Comparison of ENCODE assay signal across 16 mouse cellular contexts in the genomic region with DNA sequence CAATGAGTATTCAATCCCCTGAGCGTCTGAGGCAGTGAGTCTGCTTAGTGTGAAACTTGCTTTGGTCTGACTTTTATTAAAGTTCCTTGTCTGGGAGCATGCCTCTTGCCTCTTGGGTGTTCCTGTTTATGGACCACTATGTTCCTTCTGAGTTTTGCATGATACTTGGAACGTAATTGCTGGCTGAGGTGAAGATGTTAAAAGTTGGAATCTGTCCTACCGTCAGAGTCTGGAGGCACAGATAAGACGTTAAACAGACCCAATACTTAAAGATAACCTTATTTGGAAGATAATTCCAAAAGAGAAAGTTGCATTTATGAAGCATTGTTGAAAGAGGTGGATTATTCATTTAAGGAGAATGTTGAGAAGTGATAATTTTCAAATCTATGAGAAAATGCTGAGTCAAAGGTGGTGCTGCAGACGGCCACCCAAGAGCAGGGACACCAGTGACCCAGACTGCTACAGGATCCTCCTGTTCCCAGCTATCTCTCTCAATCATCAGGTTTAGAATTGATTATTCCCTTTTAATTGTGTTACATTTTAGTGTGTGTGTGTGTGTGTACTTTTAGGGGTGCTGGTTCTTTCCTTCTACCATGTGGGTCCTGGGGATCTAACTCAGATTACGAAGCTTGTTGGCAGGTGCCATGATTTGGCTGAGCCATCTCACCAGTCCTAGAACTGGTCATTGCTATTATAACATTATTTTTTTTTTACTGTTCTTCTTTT. TPM values are rescaled to one million over a fixed set of nuclear protein-coding genes. Genes with fewer than 3 reads are reported as not detected.
DNase-seq lines count a peak whose midpoint lies in the region; ATAC-seq and TF ChIP-seq lines count a peak whose summit lies in the region.
"Had no signal": no experiment of that assay in that cellular context is flagged by ENCODE, and none has a peak within 500 bp of the region (broad histone marks: within the 10 kb centered on the region; RNA-seq: fewer than 3 reads in every experiment).

No protein-coding gene starts in this region.

- H3K4me3 ChIP-seq in intestine, embryonic 14.5 days (ENCODE audit: low read depth, low read length), result no peak overlapping the region
- no peak overlapping the region for H3K4me3 ChIP-seq in intestine, postnatal 0 days (ENCODE audit: low read depth, low read length)
- peak overlapping the region; percentile 39 for H3K4me3 ChIP-seq in bone marrow, adult 2 months (replicated peaks; ENCODE audit: control insufficient read depth, low read depth, low read length)
- H3K4me3 ChIP-seq in intestine, embryonic 16.5 days (ENCODE audit: low read length), result no peak overlapping the region
- H3K4me3 ChIP-seq: neural tube, embryonic 13.5 days had no signal

- no peak overlapping the region for H3K9ac ChIP-seq in intestine, embryonic 14.5 days (ENCODE audit: low read length)
- no peak overlapping the region for H3K9ac ChIP-seq in intestine, postnatal 0 days (ENCODE audit: low read depth, low read length)
- H3K9ac ChIP-seq in intestine, embryonic 16.5 days (ENCODE audit: low read depth, low read length), result no peak overlapping the region
- H3K9ac ChIP-seq: hindbrain, embryonic 14.5 days; neural tube, embryonic 13.5 days had no signal

- no peak for TF ChIP-seq POLR2A in bone marrow, adult 2 months (IDR thresholded peaks at IDR 0.05; ENCODE audit: borderline replicate concordance, control insufficient read depth, low read depth, low read length)

- WGBS in intestine, embryonic 14.5 days, result 42% methylated on average over 6 of the region's 6 CpGs
- WGBS in intestine, postnatal 0 days, result 51% methylated on average over 6 of the region's 6 CpGs
- WGBS in bone marrow, adult 2 months, result 36% methylated on average over 6 of the region's 6 CpGs
- WGBS in intestine, embryonic 16.5 days, result 45% methylated on average over 6 of the region's 6 CpGs

- peak overlapping the region; percentile 54; the same call in 1 of the 2 replicates for H3K27ac ChIP-seq in intestine, embryonic 14.5 days (ENCODE audit: low read depth)
- H3K27ac ChIP-seq in intestine, postnatal 0 days (ENCODE audit: low read depth, low read length), result no peak overlapping the region
- peak overlapping the region; percentile 54 for H3K27ac ChIP-seq in bone marrow, adult 2 months (ENCODE audit: control insufficient read depth, insufficient read depth, low read depth, low read length, poor library complexity)
- H3K27ac ChIP-seq in intestine, embryonic 16.5 days (ENCODE audit: low read length), result peak overlapping the region; percentile 43; the same call in 1 of the 2 replicates
- H3K27ac ChIP-seq: hindbrain, embryonic 14.5 days; macrophage; neural tube, embryonic 13.5 days had no signal

- no peak for DNase-seq in intestine, embryonic 14.5 days (ENCODE audit: low spot score)
- no peak for DNase-seq in embryo, embryonic 10.5 days (ENCODE audit: low spot score)
- DNase-seq in ovary, postnatal 36 days (ENCODE audit: low spot score), result no peak
- DNase-seq: adrenal gland, adult 8-10 months; kidney, adult 2 months; kidney, postnatal 4 days; lung, adult 18-20 months; right cerebral cortex, postnatal 4 days; thymus, postnatal 36 days had no signal

- TF ChIP-seq CTCF in intestine, postnatal 0 days (IDR thresholded peaks at IDR 0.05; ENCODE audit: low read depth), result no peak
- no peak for TF ChIP-seq CTCF in bone marrow, adult 2 months (IDR thresholded peaks at IDR 0.05; ENCODE audit: control insufficient read depth, insufficient read depth, low read length)

- ATAC-seq in intestine, embryonic 14.5 days (replicated peaks; ENCODE audit: low FRiP score, low TSS enrichment, low read depth), result no peak
- ATAC-seq in intestine, postnatal 0 days, result no peak
- ATAC-seq in intestine, embryonic 16.5 days, result no peak
- ATAC-seq in megakaryocyte progenitor cell, adult 5-6 weeks (replicated peaks; ENCODE audit: poor library complexity), result peak; percentile 4; the same call in 1 of the 2 replicates

- no peaks in the 10 kb centered on the region for H3K27me3 ChIP-seq in intestine, embryonic 14.5 days (replicated peaks; ENCODE audit: control insufficient read depth, insufficient read depth, low read length)
- H3K27me3 ChIP-seq in intestine, postnatal 0 days (replicated peaks; ENCODE audit: control insufficient read depth, insufficient read depth, low read length), result no peaks in the 10 kb centered on the region
- H3K27me3 ChIP-seq in intestine, embryonic 16.5 days (replicated peaks; ENCODE audit: control insufficient read depth, insufficient read depth, low read length), result no peaks in the 10 kb centered on the region
- H3K27me3 ChIP-seq: neural tube, embryonic 13.5 days had no signal

- peaks cover 11% of the 10 kb centered on the region for H3K4me1 ChIP-seq in intestine, embryonic 14.5 days (replicated peaks; ENCODE audit: control insufficient read depth, insufficient read depth, low read length)
- 0 out of 2 replicates have a peak, but pooled peaks cover 2% of the 10 kb centered on the region for H3K4me1 ChIP-seq in intestine, postnatal 0 days (replicated peaks; ENCODE audit: control insufficient read depth, insufficient read depth, low read length)
- H3K4me1 ChIP-seq in bone marrow, adult 2 months (ENCODE audit: control insufficient read depth, insufficient read depth, low read length), result peaks cover 1% of the 10 kb centered on the region; the same call in 1 of the 2 replicates
- H3K4me1 ChIP-seq in intestine, embryonic 16.5 days (ENCODE audit: control insufficient read depth, insufficient read depth, low read length), result no peaks in the 10 kb centered on the region

- no peaks in the 10 kb centered on the region for H3K36me3 ChIP-seq in intestine, embryonic 14.5 days (ENCODE audit: control insufficient read depth, insufficient read depth, low read length)
- H3K36me3 ChIP-seq in intestine, postnatal 0 days (ENCODE audit: control insufficient read depth, insufficient read depth), result no peaks in the 10 kb centered on the region
- no peaks in the 10 kb centered on the region for H3K36me3 ChIP-seq in intestine, embryonic 16.5 days (ENCODE audit: control insufficient read depth, insufficient read depth, low read length)
- H3K36me3 ChIP-seq: neural tube, embryonic 13.5 days had no signal

- no peak overlapping the region for H3K4me2 ChIP-seq in intestine, embryonic 14.5 days (ENCODE audit: low read length)
- H3K4me2 ChIP-seq in intestine, postnatal 0 days (replicated peaks; ENCODE audit: low read depth), result no peak overlapping the region
- no peak overlapping the region for H3K4me2 ChIP-seq in intestine, embryonic 16.5 days (ENCODE audit: low read depth, low read length)
- H3K4me2 ChIP-seq: hindbrain, embryonic 14.5 days; neural tube, embryonic 13.5 days had no signal

- H3K9me3 ChIP-seq in intestine, embryonic 14.5 days (ENCODE audit: control insufficient read depth, low read length), result no peaks in the 10 kb centered on the region
- no peaks in the 10 kb centered on the region for H3K9me3 ChIP-seq in intestine, postnatal 0 days (ENCODE audit: control insufficient read depth)
- no peaks in the 10 kb centered on the region for H3K9me3 ChIP-seq in intestine, embryonic 16.5 days (ENCODE audit: control insufficient read depth, low read length)
- H3K9me3 ChIP-seq: neural tube, embryonic 13.5 days had no signal

RNA-seq across cellular contexts. Expression of a gene that starts 4.6 kb away (rescaled TPM):
- polyA plus RNA-seq in intestine, embryonic 14.5 days (2014; fragmentation: Nextera tagmentation; extraction: Ambion mirVana), result 6.4 and 7.8 TPM in 2 replicates
- 2.8 and 3.1 TPM in 2 replicates for polyA plus RNA-seq in intestine, postnatal 0 days (2015; fragmentation: Nextera tagmentation; extraction: Ambion mirVana)
- polyA plus RNA-seq in bone marrow, adult 2 months (2011; ENCODE audit: insufficient read depth, insufficient read length, low replicate concordance, missing spikeins), result 77.2 and 86.3 TPM in 2 replicates
- 3.9 TPM in 2 replicates for polyA plus RNA-seq in intestine, embryonic 16.5 days (2015; fragmentation: Nextera tagmentation; extraction: Ambion mirVana)
- total RNA-seq in megakaryocyte progenitor cell, adult 5-6 weeks (2015), result 37.1 and 47.0 TPM in 2 replicates
- 24.9 and 28.4 TPM in 2 replicates for total RNA-seq in megakaryocyte progenitor cell, adult 5-6 weeks (2017)
